18 mouse cellular contexts compared by ENCODE assay signal in the genomic region with DNA sequence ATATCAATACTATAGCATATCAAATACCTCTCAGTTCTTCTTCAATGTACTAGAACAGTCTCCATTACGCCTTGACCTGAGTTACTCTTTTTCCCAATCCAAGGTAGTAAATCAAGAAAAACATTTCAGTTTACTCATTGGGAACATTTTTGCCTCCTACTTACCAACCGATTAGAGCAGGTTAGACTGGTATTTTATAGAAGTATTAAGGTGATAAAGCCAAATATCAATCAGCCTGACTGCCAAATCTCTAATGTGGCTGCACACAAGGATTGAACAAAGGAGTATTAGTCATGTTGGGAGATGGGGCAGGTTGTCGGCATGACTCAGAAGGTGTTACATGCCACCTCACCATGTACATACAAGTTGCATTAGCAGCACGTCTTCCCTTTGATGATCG.
DNase-seq lines count a peak whose midpoint lies in the region; ATAC-seq and TF ChIP-seq lines count a peak whose summit lies in the region.
"Had no signal": no experiment of that assay in that cellular context is flagged by ENCODE, and none has a peak within 500 bp of the region (broad histone marks: within the 10 kb centered on the region; RNA-seq: fewer than 3 reads in every experiment).

No protein-coding gene starts in this region.

- no peaks in the 10 kb centered on the region for H3K4me1 ChIP-seq in stomach, postnatal 0 days (replicated peaks; ENCODE audit: control insufficient read depth, insufficient read depth)

- H3K27ac ChIP-seq in stomach, postnatal 0 days (replicated peaks), result no peak overlapping the region

- no peaks in the 10 kb centered on the region for H3K36me3 ChIP-seq in stomach, postnatal 0 days (ENCODE audit: control insufficient read depth, insufficient read depth, low read length)
- H3K36me3 ChIP-seq: G1E had no signal

- H3K9me3 ChIP-seq in stomach, postnatal 0 days (ENCODE audit: control insufficient read depth, low read length), result no peaks in the 10 kb centered on the region
- H3K9me3 ChIP-seq: G1E had no signal

- H3K27me3 ChIP-seq in stomach, postnatal 0 days (ENCODE audit: control insufficient read depth, insufficient read depth, low read length), result no peaks in the 10 kb centered on the region
- H3K27me3 ChIP-seq: CH12.LX had no signal

- DNase-seq in stomach, postnatal 0 days (ENCODE audit: low spot score), result no peak
- DNase-seq in heart, postnatal 36 days, result no peak
- DNase-seq: adrenal gland, adult 2 months; adrenal gland, adult 8-10 months; adrenal gland, postnatal 10 days; adrenal gland, postnatal 14 days; adrenal gland, postnatal 25 days; adrenal gland, postnatal 36 days; B cell, adult 2 months; cerebellum, adult 11 months; cerebellum, adult 11-12 months; cerebellum, adult 18-20 months; cerebellum, adult 2 months had no signal

- ATAC-seq in stomach, postnatal 0 days (ENCODE audit: low FRiP score, low TSS enrichment), result no peak; the same call in 1 of the 2 replicates
- ATAC-seq: activated CD4-positive, CD25-positive, alpha-beta regulatory T cell, adult 4 months; CD4-positive, CD25-positive, alpha-beta regulatory T cell, adult 4 months; Patski had no signal

- peak; percentile 91 for TF ChIP-seq EP300 in stomach, postnatal 0 days (optimal IDR thresholded peaks at IDR 0.05)

- no peak overlapping the region for H3K4me3 ChIP-seq in stomach, postnatal 0 days (ENCODE audit: low read depth, low read length)

- no peak overlapping the region for H3K4me2 ChIP-seq in stomach, postnatal 0 days (replicated peaks; ENCODE audit: low read depth)

- WGBS in stomach, postnatal 0 days, result 72% methylated on average over 5 of the region's 5 CpGs

- no peak for TF ChIP-seq CTCF in stomach, postnatal 0 days (IDR thresholded peaks at IDR 0.05; ENCODE audit: low read depth)

- H3K9ac ChIP-seq in stomach, postnatal 0 days (ENCODE audit: low read length), result no peak overlapping the region

- intact Hi-C loops in heart, postnatal 36 days (cut with DNase I), result no loop called here
